Mouse (Mus musculus) cortical plate, adult 2 months (tissue): ENCODE measurements at regions not wholly inside any gene's neighbourhood (a gene's known extent, or its start where the extent isn't known, plus 50 kb on each side); places are given as distances from the start of the nearest gene placed in this dataset.

Experiments used
- CTCF ChIP-seq: fragments of 200-500 bp; IDR thresholded peaks from 2 replicates; pipeline ENCODE4 v1.5.1; 2011; ENCODE audit warnings: mild to moderate bottlenecking, control low read depth, low read length; ENCODE audit not compliant: insufficient read depth; ENCODE audit errors: extremely low read depth
- POLR2A ChIP-seq: fragments of 200-500 bp; IDR thresholded peaks from 2 replicates; pipeline ENCODE4 v1.6.1; 2011; ENCODE audit warnings: mild to moderate bottlenecking, low read length, control low read depth; ENCODE audit not compliant: insufficient read depth; ENCODE audit errors: extremely low read depth

- TF ChIP-seq CTCF, result no peak
- TF ChIP-seq POLR2A, result no peak
Measured at GRCm38 (mm10) chr11:31540816-31541215, 130.9 kb downstream of the Bod1 start.
